Mouse (Mus musculus) CH12.LX (cell line): Measurements from ENCODE around the gene Pde3a. TPM values are rescaled to one million over a fixed set of nuclear protein-coding genes. Genes with fewer than 3 reads are reported as not detected.

Experiments
- DNase-seq: peaks from one replicate; pipeline ENCODE4 v3.0.0-alpha.2; 2013; ENCODE audit errors: extremely low read depth
- H3K27ac ChIP-seq: 2 replicates; pipeline ENCODE4 v1.5.1; 2012; ENCODE audit warnings: low read depth, mild to moderate bottlenecking, control low read depth, moderate library complexity; ENCODE audit not compliant: insufficient read depth
- H3K27me3 ChIP-seq: replicated peaks from 2 replicates; pipeline ENCODE3; 2012; ENCODE audit warnings: inconsistent platforms
- H3K36me3 ChIP-seq, 2 experiments: replicated peaks in 1 of 2; 2 replicates each; pipeline versions ENCODE3 to v1.6.1; 2012; ENCODE audit warnings: inconsistent platforms in 1 of 2, low read length in 1 of 2, mild to moderate bottlenecking in 1 of 2, mixed read lengths in 1 of 2, moderate library complexity in 1 of 2; ENCODE audit not compliant: control insufficient read depth in 1 of 2, insufficient read depth in 1 of 2
- H3K4me1 ChIP-seq, 2 experiments: 2 replicates each; pipeline ENCODE4 v1.6.1; 2012; ENCODE audit warnings: inconsistent platforms in 1 of 2, moderate library complexity in 1 of 2; ENCODE audit not compliant: insufficient read depth in 2 of 2, control insufficient read depth in 1 of 2
- H3K4me2 ChIP-seq: 2 replicates; pipeline ENCODE4 v1.6.1; 2012; ENCODE audit warnings: low read depth, mild to moderate bottlenecking, control low read depth; ENCODE audit not compliant: poor library complexity, insufficient read depth, severe bottlenecking
- H3K4me3 ChIP-seq, 3 experiments: fragments of 150-350 bp in 1 of 3; sonication (generic) in 1 of 3; replicated peaks in 1 of 3; 2 replicates each; pipeline versions ENCODE3 to v1.5.1; 2011 to 2012; ENCODE audit warnings: low read depth in 2 of 3, low read length in 2 of 3, mild to moderate bottlenecking in 2 of 3, moderate library complexity in 2 of 3, control low read depth in 1 of 3, improper control_type of control experiment in 1 of 3, inconsistent platforms in 1 of 3, mixed read lengths in 1 of 3; ENCODE audit not compliant: poor library complexity in 1 of 3
- H3K79me2 ChIP-seq: replicated peaks from 2 replicates; pipeline ENCODE4 v1.6.1; 2012; ENCODE audit warnings: mild to moderate bottlenecking, moderate library complexity; ENCODE audit not compliant: control insufficient read depth, poor library complexity, insufficient read depth, severe bottlenecking; ENCODE audit errors: extremely low read depth
- H3K9ac ChIP-seq: 2 replicates; pipeline ENCODE4 v1.6.1; 2012; ENCODE audit warnings: low read depth, mild to moderate bottlenecking, control low read depth, moderate library complexity; ENCODE audit not compliant: insufficient read depth
- H3K9me3 ChIP-seq: replicated peaks from 2 replicates; pipeline ENCODE3; 2012; ENCODE audit warnings: low read length, inconsistent platforms, mixed read lengths
- BHLHE40 ChIP-seq: IDR thresholded peaks from 2 replicates; pipeline ENCODE4 v1.6.1; 2011; ENCODE audit warnings: mild to moderate bottlenecking, low read depth, low read length, improper control_type of control experiment
- CHD2 ChIP-seq: IDR thresholded peaks from 2 replicates; pipeline ENCODE4 v1.6.1; 2011; ENCODE audit warnings: low read length, improper control_type of control experiment
- CTCF ChIP-seq, 2 experiments: IDR thresholded peaks in 1 of 2; conservative IDR thresholded peaks in 1 of 2; 2 replicates each; pipeline ENCODE4 v1.5.1; 2011 to 2012; ENCODE audit warnings: low read depth in 2 of 2, low read length in 2 of 2, improper control_type of control experiment in 1 of 2, inconsistent platforms in 1 of 2, mild to moderate bottlenecking in 1 of 2, moderate library complexity in 1 of 2
- EP300 ChIP-seq: IDR thresholded peaks from 2 replicates; pipeline ENCODE4 v1.6.1; 2011; ENCODE audit warnings: low read length, improper control_type of control experiment
- JUND ChIP-seq: conservative IDR thresholded peaks from 2 replicates; pipeline ENCODE4 v1.6.1; 2011; ENCODE audit warnings: low read depth, low read length, improper control_type of control experiment
- MAFK ChIP-seq: IDR thresholded peaks from 2 replicates; pipeline ENCODE4 v1.6.1; 2011; ENCODE audit warnings: low read length, improper control_type of control experiment; ENCODE audit not compliant: insufficient replicate concordance
- MAX ChIP-seq: IDR thresholded peaks from 2 replicates; pipeline ENCODE4 v1.6.1; 2011; ENCODE audit warnings: low read length, improper control_type of control experiment
- MAZ ChIP-seq: IDR thresholded peaks from 2 replicates; pipeline ENCODE4 v1.6.1; 2012; ENCODE audit warnings: low read depth, mild to moderate bottlenecking, inconsistent platforms, low read length, improper control_type of control experiment, moderate library complexity
- MEF2A ChIP-seq: IDR thresholded peaks from 2 replicates; pipeline ENCODE4 v1.6.1; 2014; ENCODE audit warnings: low read depth, mild to moderate bottlenecking, inconsistent platforms, low read length, improper control_type of control experiment, borderline replicate concordance
- MXI1 ChIP-seq: IDR thresholded peaks from 2 replicates; pipeline ENCODE4 v1.6.1; 2011; ENCODE audit warnings: mild to moderate bottlenecking, low read depth, low read length, improper control_type of control experiment
- MYC ChIP-seq: IDR thresholded peaks from 2 replicates; pipeline ENCODE4 v1.6.1; 2011; ENCODE audit warnings: low read depth, mild to moderate bottlenecking, improper control_type of control experiment, low read length
- NELFE ChIP-seq: IDR thresholded peaks from 2 replicates; pipeline ENCODE4 v1.6.1; 2011; ENCODE audit warnings: low read depth, low read length, improper control_type of control experiment
- NRF1 ChIP-seq: IDR thresholded peaks from 2 replicates; pipeline ENCODE4 v1.6.1; 2014; ENCODE audit warnings: low read depth, mild to moderate bottlenecking, inconsistent platforms, low read length, improper control_type of control experiment, moderate library complexity
- POLR2A ChIP-seq: IDR thresholded peaks from 2 replicates; pipeline ENCODE4 v1.6.1; 2011; ENCODE audit warnings: low read depth, mild to moderate bottlenecking, improper control_type of control experiment, low read length
- POLR2AphosphoS2 ChIP-seq: IDR thresholded peaks from 2 replicates; pipeline ENCODE4 v1.6.1; 2011; ENCODE audit warnings: low read depth, low read length, improper control_type of control experiment
- RAD21 ChIP-seq: IDR thresholded peaks from 2 replicates; pipeline ENCODE4 v1.6.1; 2011; ENCODE audit warnings: low read depth, mild to moderate bottlenecking, low read length, improper control_type of control experiment, moderate library complexity
- RCOR1 ChIP-seq: conservative IDR thresholded peaks from 2 replicates; pipeline ENCODE4 v1.6.1; 2012; ENCODE audit warnings: low read depth, mild to moderate bottlenecking, inconsistent platforms, low read length, improper control_type of control experiment
- SIN3A ChIP-seq: IDR thresholded peaks from 2 replicates; pipeline ENCODE4 v1.6.1; 2012; ENCODE audit warnings: low read length, improper control_type of control experiment, inconsistent platforms
- USF1 ChIP-seq: IDR thresholded peaks from 2 replicates; pipeline ENCODE4 v1.6.1; 2014; ENCODE audit warnings: low read depth, mild to moderate bottlenecking, inconsistent platforms, low read length, improper control_type of control experiment
- ZMIZ1 ChIP-seq: IDR thresholded peaks from 2 replicates; pipeline ENCODE4 v1.6.1; 2012; ENCODE audit warnings: low read depth, mild to moderate bottlenecking, inconsistent platforms, low read length, improper control_type of control experiment
- ZNF384 ChIP-seq: IDR thresholded peaks from 2 replicates; pipeline ENCODE4 v1.6.1; 2012; ENCODE audit warnings: low read depth, low read length, improper control_type of control experiment, inconsistent platforms
- dilution Hi-C: fragments of 300-500 bp; cut with MboI; formaldehyde crosslinking; loops from 2 replicates; pipeline ENCODE4 v1.14.3; 2020; ENCODE audit warnings: low sequenced_read_pairs; ENCODE audit not compliant: extremely low pct_unique_long_range_greater_than_20kb, extremely low pct_ligation_motif_present
- in situ Hi-C: fragments of 300-500 bp; cut with MboI; formaldehyde crosslinking; loops from 3 replicates; pipeline ENCODE4 v1.14.3; 2019; ENCODE audit warnings: low sequenced_read_pairs, low pct_ligation_motif_present, low pct_unique_long_range_greater_than_20kb, mixed read lengths
- polyA plus RNA-seq: library from polyadenylated mRNA; unstranded; fragments of >175 nt; gene quantifications from 2 replicates; pipeline ENCODE4 v1.2.1, GENCODE M21; 2012; ENCODE audit warnings: low read depth; ENCODE audit not compliant: insufficient read length
- total RNA-seq, 2 experiments: library from RNA; depleted of rRNA; stranded (reverse); fragments of 300-350 nt in 1 of 2; fragments of >200 nt in 1 of 2; gene quantifications; 2 replicates each; pipeline ENCODE4 v1.2.3; 2012 to 2014

Pde3a gene
- total and polyA plus RNA-seq, 3 experiments: under 0.01 to 0.04 (median 0.03) TPM

GRCm38 (mm10) chr6:141523747-141524640 is 274.9 kb downstream of the Pde3a start, which contains the start of gene Slco1c1:
TSS of gene Slco1c1 (plus strand) at chr6:141524368.
- Histone ChIP-seq H3K79me2 (no peaks in the 10 kb centered on the region), H3K9ac (no peak within 1 kb of the TSS), H3K27me3 (no peaks in the 10 kb centered on the region), H3K36me3 (no peaks in the 10 kb centered on the region), H3K27ac (no peak within 1 kb of the TSS), H3K9me3 (peaks cover 2% of the 10 kb centered on the region), H3K4me3 (no peak within 1 kb of the TSS), H3K4me2 (no peak within 1 kb of the TSS), H3K4me1 (no peaks in the 10 kb centered on the region)
- in situ Hi-C loops (no loop called here), dilution Hi-C loops (no loop called here)
- TF ChIP-seq POLR2A (no peak), ZNF384 (no peak), MEF2A (no peak), RCOR1 (no peak), MAFK (no peak), CHD2 (no peak), POLR2AphosphoS2 (no peak), NRF1 (no peak), SIN3A (no peak), MAZ (no peak)
- DNase-seq: no peak

DNA sequence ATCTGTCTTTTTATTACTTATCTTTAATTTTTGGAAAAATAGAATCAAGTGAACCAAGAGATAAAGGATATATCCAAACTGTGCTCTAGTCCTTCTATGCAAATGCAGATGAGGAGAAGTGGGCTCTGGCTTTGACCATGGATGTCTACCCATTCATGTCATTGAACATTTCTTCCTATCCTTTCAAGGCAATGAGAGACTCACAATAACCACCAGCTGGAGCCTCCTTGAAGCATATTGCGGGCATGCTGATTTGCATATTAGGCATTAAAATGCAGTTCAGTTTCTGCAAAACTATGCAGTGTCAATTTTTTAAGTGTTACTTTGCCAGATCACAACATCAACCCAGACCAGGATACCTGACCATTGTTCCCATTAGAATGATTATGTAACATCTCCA is 276.7 kb downstream of the Pde3a start:
- in situ Hi-C loops (no loop called here), dilution Hi-C loops (no loop called here)
- H3K79me2 ChIP-seq: no peaks in the 10 kb centered on the region
- H3K9me3 ChIP-seq: peaks cover 2% of the 10 kb centered on the region
- no peaks in the 10 kb centered on the region for H3K36me3 ChIP-seq
- no peak overlapping the region for H3K4me3 ChIP-seq
- no peak overlapping the region for H3K4me2 ChIP-seq
- no peak overlapping the region for H3K27ac ChIP-seq
- H3K4me1 ChIP-seq: no peaks in the 10 kb centered on the region
- no peak for DNase-seq
- no peak for TF ChIP-seq BHLHE40
- no peak for TF ChIP-seq MAX
- no peak for TF ChIP-seq CTCF (conservative IDR thresholded peaks at IDR 0.05 in 1 of 2, IDR thresholded peaks at IDR 0.05 in 1 of 2; ENCODE audit: low read depth in 2 of 2, low read length in 2 of 2)
- TF ChIP-seq JUND: no peak
- no peak for TF ChIP-seq RCOR1
- no peak for TF ChIP-seq RAD21
- no peak for TF ChIP-seq MAZ
- no peak for TF ChIP-seq EP300
- no peak for TF ChIP-seq MYC
- no peak for TF ChIP-seq ZNF384
- no peak for TF ChIP-seq MXI1
- no peak for TF ChIP-seq ZMIZ1
- no peak for TF ChIP-seq NELFE
- TF ChIP-seq USF1: no peak
- H3K9ac ChIP-seq: no peak overlapping the region
- H3K27me3 ChIP-seq: no peaks in the 10 kb centered on the region
